Mouse (Mus musculus): ENCODE measurements at regions not wholly inside any gene's neighbourhood (a gene's known extent, or its start where the extent isn't known, plus 50 kb on each side); places are given as distances from the start of the nearest gene placed in this dataset.

DNA sequence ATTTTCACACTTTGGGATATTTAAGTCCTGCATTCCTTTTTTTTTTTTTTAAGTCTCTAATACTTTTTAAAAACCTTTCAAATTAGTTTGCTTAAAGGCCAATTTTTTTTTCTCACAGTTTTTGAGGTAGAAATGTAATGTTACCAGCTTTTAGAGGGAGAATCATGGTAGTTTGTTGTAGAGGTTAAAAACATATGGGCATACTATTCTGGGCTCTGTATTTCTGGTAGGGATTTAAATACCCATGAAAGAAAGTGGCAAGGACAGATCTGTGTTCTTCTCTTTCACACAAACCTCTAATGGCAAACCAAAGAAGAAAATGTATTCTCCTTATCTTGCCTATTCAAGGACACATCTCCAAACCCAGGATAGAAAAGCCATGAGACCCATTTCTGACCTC is 405.6 kb upstream of the Slc30a5 start:
- Histone ChIP-seq H3K27me3 (no peaks in the 10 kb centered on the region), H3K9me3 (replicated peaks) (no peaks in the 10 kb centered on the region), H3K4me1 (peaks cover 17% of the 10 kb centered on the region), H3K36me3 (no peaks in the 10 kb centered on the region), H3K4me2 (replicated peaks) (no peak overlapping the region), H3K27ac (no peak overlapping the region), H3K4me3 (no peak overlapping the region), H3K9ac (no peak overlapping the region)
- ATAC-seq (ENCODE audit: low FRiP score), result no peak

- Histone ChIP-seq H3K4me1 (peaks cover 31% of the 10 kb centered on the region), H3K27me3 (no peaks in the 10 kb centered on the region), H3K9me3 (replicated peaks) (no peaks in the 10 kb centered on the region), H3K27ac (no peak overlapping the region), H3K4me3 (no peak overlapping the region), H3K9ac (no peak overlapping the region), H3K36me3 (no peaks in the 10 kb centered on the region), H3K4me2 (replicated peaks) (no peak overlapping the region)
- 66% methylated on average over 10 of the region's 10 CpGs for WGBS
- no peak for ATAC-seq (ENCODE audit: low FRiP score)
Observed at GRCm38 (mm10) chr13:101237035-101237434, 403.8 kb upstream of the Slc30a5 start.

DNA sequence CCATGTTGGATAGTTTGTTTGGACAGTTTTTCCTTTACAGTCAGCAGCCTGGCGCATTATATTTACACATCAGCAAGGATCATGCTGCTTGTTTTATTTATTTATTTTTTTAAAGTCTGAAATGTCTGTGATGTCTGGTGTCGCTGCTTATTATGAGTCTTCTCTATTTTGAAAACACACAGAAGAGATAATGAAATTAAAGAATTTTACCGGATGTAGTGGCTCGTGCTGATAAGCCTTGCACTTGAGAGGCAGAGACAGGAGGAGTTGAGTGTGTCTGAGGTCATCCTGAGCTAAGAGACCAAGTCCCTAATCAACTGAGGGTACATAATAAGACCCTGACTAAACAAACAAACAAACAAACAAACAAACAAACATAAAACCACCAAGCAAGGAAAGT is 402.6 kb upstream of the Slc30a5 start:
- 94% methylated on average over 4 of the region's 4 CpGs for WGBS
- Histone ChIP-seq H3K27me3 (no peaks in the 10 kb centered on the region), H3K4me3 (no peak overlapping the region), H3K36me3 (no peaks in the 10 kb centered on the region), H3K4me1 (peaks cover 33% of the 10 kb centered on the region), H3K9ac (no peak overlapping the region), H3K27ac (no peak overlapping the region), H3K9me3 (replicated peaks) (no peaks in the 10 kb centered on the region), H3K4me2 (replicated peaks) (no peak overlapping the region)
- ATAC-seq (ENCODE audit: low FRiP score), result no peak

- no peak overlapping the region for H3K4me2 ChIP-seq (replicated peaks)
- ATAC-seq (ENCODE audit: low FRiP score), result 0 out of 2 replicates have a peak, but pooled peaks have one; percentile 28
- H3K9ac ChIP-seq, result no peak overlapping the region
- H3K4me3 ChIP-seq, result no peak overlapping the region
- peaks cover 33% of the 10 kb centered on the region for H3K4me1 ChIP-seq
- H3K27ac ChIP-seq, result no peak overlapping the region
- WGBS, result 10% methylated on average over 3 of the region's 3 CpGs
- no peaks in the 10 kb centered on the region for H3K9me3 ChIP-seq (replicated peaks)
- no peaks in the 10 kb centered on the region for H3K36me3 ChIP-seq
- no peaks in the 10 kb centered on the region for H3K27me3 ChIP-seq
Observed at GRCm38 (mm10) chr13:101235110-101235509, 401.9 kb upstream of the Slc30a5 start.

GRCm38 (mm10) chr13:101234550-101234949 is 401.3 kb upstream of the Slc30a5 start:
- Histone ChIP-seq H3K27me3 (no peaks in the 10 kb centered on the region), H3K36me3 (no peaks in the 10 kb centered on the region), H3K27ac (no peak overlapping the region), H3K4me2 (replicated peaks) (peak overlapping the region; percentile 33), H3K9me3 (replicated peaks) (no peaks in the 10 kb centered on the region), H3K4me1 (peaks cover 33% of the 10 kb centered on the region), H3K9ac (no peak overlapping the region), H3K4me3 (no peak overlapping the region)
- 65% methylated on average over 10 of the region's 10 CpGs for WGBS
- ATAC-seq (ENCODE audit: low FRiP score), result 0 out of 2 replicates have a peak, but pooled peaks have one; percentile 24

DNA sequence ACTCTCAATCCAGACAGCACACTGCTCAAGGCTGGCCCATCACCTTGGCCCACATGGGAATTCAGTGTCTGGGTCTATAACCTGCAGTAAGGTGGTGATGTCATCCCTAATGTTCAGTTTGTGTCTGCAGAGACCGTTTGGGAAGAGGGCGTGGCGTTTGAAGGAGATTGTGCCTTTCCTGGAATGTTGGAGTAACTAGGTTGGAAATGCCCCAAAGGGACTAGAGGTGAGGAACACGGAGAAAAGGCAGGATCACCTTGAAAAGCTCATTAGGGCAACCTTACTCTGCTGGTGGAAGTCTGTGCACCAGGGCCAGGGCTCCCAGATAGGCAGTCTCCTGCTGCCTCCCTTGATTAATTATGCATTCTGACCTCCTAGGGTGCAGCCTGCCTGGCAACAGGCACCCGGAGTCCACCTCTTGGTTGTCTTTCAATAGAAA is 400.6 kb upstream of the Slc30a5 start:
- Histone ChIP-seq H3K4me3 (no peak overlapping the region), H3K36me3 (no peaks in the 10 kb centered on the region), H3K9ac (no peak overlapping the region), H3K9me3 (replicated peaks) (no peaks in the 10 kb centered on the region), H3K4me2 (replicated peaks) (peak overlapping the region; percentile 33), H3K27ac (no peak overlapping the region), H3K27me3 (no peaks in the 10 kb centered on the region), H3K4me1 (peaks cover 33% of the 10 kb centered on the region)
- WGBS, result 20% methylated on average over 5 of the region's 5 CpGs
- ATAC-seq (ENCODE audit: low FRiP score), result peak; percentile 79

DNA sequence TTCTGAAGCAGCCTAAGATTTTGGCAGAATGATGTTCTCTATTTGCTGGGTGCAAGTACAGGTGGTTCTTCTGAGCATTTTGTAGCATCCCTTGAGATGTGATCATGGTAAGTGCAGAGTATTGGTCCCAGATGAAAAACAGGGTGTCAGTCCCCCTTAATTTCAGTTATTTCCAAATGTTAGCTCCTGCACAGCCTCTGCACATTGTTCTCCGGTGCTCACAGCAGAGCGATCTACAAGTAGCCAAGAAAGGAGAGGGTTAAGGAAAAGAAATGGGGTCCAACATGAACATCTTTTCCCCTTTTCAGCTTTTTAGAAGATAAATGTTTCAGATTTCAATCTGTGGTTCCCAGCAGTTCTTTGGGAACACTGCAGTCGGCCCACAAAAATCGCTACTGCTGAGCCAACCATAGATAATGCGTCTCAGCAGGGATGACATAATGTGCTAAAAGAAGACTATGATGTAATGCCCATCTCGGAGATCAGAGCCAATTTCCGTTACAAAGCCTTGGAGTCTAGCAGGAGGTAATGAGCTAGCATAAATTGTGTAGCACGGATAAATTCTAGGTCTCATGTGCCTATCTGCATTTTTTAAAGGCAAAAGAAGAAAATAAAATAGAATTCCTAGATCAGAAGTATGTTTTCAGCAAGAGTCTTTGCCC is 400.1 kb upstream of the Slc30a5 start:
- Histone ChIP-seq H3K9ac (no peak overlapping the region), H3K9me3 (replicated peaks) (no peaks in the 10 kb centered on the region), H3K4me2 (replicated peaks) (0 out of 2 replicates have a peak overlapping the region, but pooled peaks have one; percentile 33), H3K27ac (peak overlapping the region; percentile 55; the same call in 1 of the 2 replicates), H3K4me3 (no peak overlapping the region), H3K36me3 (no peaks in the 10 kb centered on the region), H3K27me3 (no peaks in the 10 kb centered on the region), H3K4me1 (peaks cover 33% of the 10 kb centered on the region)
- WGBS, result 29% methylated on average over 8 of the region's 8 CpGs
- ATAC-seq (ENCODE audit: low FRiP score), result peak; percentile 75

DNA sequence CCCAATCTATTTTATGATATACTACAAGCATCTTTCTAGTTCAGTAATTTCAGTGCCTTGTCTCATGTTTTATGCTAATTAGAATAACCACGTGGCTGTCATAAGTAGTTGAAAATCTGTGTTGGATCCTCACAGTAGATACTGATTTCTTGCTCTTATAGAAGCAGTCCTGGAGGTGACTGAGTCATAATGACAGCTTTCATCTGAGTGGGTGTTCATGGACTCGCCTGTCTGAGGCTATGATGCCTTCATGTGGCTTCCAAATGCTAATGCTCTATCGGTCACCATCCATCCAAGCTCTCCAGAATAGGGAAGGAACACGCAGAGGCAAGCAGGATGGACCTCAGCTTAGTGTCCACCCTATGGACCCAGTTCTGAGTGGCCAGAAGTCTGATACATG is 396.6 kb upstream of the Slc30a5 start:
- H3K4me2 ChIP-seq (replicated peaks), result no peak overlapping the region
- H3K27ac ChIP-seq, result no peak overlapping the region
- H3K4me1 ChIP-seq, result peaks cover 23% of the 10 kb centered on the region
- no peak overlapping the region for H3K4me3 ChIP-seq
- no peak overlapping the region for H3K9ac ChIP-seq
- H3K36me3 ChIP-seq, result no peaks in the 10 kb centered on the region
- WGBS, result 90% methylated on average over 4 of the region's 4 CpGs
- H3K9me3 ChIP-seq (replicated peaks), result no peaks in the 10 kb centered on the region
- no peaks in the 10 kb centered on the region for H3K27me3 ChIP-seq
- ATAC-seq (ENCODE audit: low FRiP score), result no peak

- 79% methylated on average over 2 of the region's 2 CpGs for WGBS
- ATAC-seq (ENCODE audit: low FRiP score), result no peak
- Histone ChIP-seq H3K27me3 (no peaks in the 10 kb centered on the region), H3K4me1 (no peaks in the 10 kb centered on the region), H3K9ac (no peak overlapping the region), H3K4me3 (no peak overlapping the region), H3K36me3 (no peaks in the 10 kb centered on the region), H3K9me3 (replicated peaks) (no peaks in the 10 kb centered on the region), H3K4me2 (replicated peaks) (no peak overlapping the region), H3K27ac (no peak overlapping the region)
Observed at GRCm38 (mm10) chr13:101225366-101225765, 392.1 kb upstream of the Slc30a5 start.

DNA sequence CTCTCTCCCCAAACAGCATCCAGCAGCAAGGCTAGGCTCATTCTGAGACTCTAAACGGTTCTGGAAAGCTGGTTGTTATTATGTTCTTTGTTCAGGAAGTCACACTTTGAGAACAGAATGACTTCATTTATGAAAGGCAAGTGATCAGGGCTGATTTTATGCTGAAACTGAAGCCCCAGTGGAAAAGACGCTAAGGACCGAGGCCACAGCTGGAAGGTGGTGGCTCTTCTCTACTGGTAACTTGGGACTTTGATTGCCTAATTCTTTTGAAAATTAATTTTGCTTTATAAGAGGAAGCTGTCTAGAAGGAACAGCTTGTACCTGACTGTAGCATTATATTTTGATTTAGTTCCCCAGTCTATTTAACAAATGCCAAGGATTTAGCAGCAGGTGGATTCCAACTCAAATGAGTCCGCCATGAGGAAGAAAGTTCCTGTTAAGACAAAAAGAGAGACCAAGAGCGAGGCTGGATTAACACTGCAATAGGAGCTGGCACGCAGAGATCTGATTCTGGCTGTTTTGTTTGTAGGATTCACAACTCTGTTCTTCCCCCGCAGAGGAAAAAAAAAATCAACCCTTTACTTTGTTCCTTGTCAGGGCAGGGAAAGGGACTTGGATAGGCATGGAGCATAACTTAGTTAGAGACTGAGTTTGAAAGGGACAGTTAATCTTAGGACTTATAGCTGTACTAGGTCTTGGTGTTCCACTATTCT is 388.3 kb upstream of the Slc30a5 start:
- no peak overlapping the region for H3K4me3 ChIP-seq
- H3K27me3 ChIP-seq, result no peaks in the 10 kb centered on the region
- no peak overlapping the region for H3K4me2 ChIP-seq (replicated peaks)
- H3K9ac ChIP-seq, result no peak overlapping the region
- no peaks in the 10 kb centered on the region for H3K9me3 ChIP-seq (replicated peaks)
- no peaks in the 10 kb centered on the region for H3K36me3 ChIP-seq
- 80% methylated on average over 7 of the region's 7 CpGs for WGBS
- H3K4me1 ChIP-seq, result peaks cover 4% of the 10 kb centered on the region; the same call in 1 of the 2 replicates
- no peak for ATAC-seq (ENCODE audit: low FRiP score)
- H3K27ac ChIP-seq, result no peak overlapping the region

DNA sequence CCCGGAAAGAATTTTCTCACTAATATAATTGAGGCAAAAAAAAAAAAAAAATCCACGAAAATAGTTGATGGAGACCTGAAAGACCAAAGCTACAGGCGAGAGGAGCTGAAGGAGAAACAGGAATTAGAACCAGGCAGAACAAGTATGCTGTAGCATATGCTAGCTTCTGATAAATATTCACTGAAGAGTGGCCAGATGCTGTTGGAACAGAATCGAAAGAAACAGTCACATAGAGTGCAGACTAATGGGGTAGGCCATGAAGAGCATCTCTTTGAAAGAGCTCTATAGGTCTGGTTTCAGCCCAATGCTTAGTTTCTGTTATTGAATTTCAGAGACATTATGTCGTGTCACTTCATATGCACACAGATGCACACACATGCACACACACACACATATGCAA is 386.3 kb upstream of the Slc30a5 start:
- Histone ChIP-seq H3K36me3 (no peaks in the 10 kb centered on the region), H3K27ac (no peak overlapping the region), H3K4me1 (peaks cover 6% of the 10 kb centered on the region), H3K9me3 (replicated peaks) (no peaks in the 10 kb centered on the region), H3K9ac (no peak overlapping the region), H3K4me2 (replicated peaks) (no peak overlapping the region), H3K27me3 (no peaks in the 10 kb centered on the region), H3K4me3 (no peak overlapping the region)
- 87% methylated on average over 5 of the region's 5 CpGs for WGBS
- no peak for ATAC-seq (ENCODE audit: low FRiP score)

- no peak overlapping the region for H3K27ac ChIP-seq
- 62% methylated on average over 8 of the region's 8 CpGs for whole genome bisulfite sequencing
Observed at GRCm38 (mm10) chr13:101216897-101217480, 383.8 kb upstream of the Slc30a5 start.

More at GRCm38 (mm10) chr13:101216897-101217480, 383.8 kb upstream of the Slc30a5 start:
- Histone ChIP-seq H3K9ac (no peak overlapping the region), H3K4me1 (peaks cover 20% of the 10 kb centered on the region), H3K4me2 (replicated peaks) (no peak overlapping the region), H3K27me3 (no peaks in the 10 kb centered on the region), H3K36me3 (no peaks in the 10 kb centered on the region), H3K4me3 (no peak overlapping the region), H3K9me3 (replicated peaks) (no peaks in the 10 kb centered on the region)
- ATAC-seq (ENCODE audit: low FRiP score), result no peak
